Mouse (Mus musculus): ENCODE measurements at regions not wholly inside any gene's neighbourhood (a gene's known extent, or its start where the extent isn't known, plus 50 kb on each side); places are given as distances from the start of the nearest gene placed in this dataset.

DNA sequence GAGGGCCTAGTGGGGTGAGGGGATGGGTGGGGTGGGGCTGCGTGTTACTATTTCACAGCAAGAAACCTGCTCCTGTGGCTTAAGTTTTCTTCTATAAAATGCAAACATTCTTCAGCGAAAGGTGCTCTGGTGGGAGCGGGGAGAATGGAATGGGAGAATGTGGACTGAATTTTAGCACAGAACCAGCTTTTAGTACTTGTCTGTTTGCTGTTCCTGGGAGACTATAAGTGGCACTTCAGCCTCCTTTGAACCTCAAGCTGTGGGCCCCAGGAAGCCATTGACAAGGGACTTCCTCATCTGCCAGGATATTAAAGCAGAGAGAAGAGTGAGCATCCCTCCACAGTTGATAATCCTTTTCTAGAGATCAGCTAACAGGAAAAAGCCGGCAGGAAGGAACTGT lies 580.2 kb downstream of the Zfp706 start:
- no peak for DNase-seq

DNA sequence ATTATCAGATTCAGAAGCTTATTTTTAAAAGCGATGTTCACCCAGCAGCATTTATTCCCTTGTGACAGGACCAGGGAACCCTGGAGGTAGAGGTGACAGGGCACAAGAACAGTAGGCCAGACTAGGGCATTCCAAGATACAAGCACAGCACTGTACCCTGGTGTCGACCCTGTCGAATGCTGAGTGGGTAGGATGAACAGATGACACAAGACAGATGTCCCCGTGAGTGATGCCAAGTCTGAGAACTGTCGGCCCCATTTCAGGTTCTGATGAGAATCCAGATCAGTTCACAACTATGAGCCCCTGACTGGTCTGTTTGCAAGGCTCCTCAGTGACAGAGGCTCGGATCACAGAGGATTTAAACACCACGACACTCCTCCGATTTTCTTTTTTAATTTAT lies 581.7 kb downstream of the Zfp706 start:
- DNase-seq, result no peak

DNA sequence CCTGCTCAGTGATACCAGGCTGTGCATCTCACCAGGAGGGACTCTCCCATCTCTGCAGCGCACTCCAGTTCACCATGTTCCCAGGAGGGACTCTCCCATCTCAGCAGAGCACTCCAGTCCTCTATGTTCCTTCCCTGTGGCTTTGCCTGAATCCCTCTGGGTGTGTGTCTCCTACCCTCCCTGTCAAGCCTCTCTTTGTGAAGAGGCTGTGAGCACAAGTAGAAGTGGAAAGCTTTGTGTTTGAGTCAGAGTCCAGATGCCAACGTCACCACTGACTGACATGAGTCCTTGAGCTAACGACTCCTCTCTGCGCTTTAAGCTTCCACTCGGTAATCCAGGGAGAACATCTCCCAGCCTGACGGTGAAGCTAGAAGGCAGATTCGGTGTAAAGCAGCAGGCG lies 583.5 kb downstream of the Zfp706 start:
- DNase-seq, result no peak

DNA sequence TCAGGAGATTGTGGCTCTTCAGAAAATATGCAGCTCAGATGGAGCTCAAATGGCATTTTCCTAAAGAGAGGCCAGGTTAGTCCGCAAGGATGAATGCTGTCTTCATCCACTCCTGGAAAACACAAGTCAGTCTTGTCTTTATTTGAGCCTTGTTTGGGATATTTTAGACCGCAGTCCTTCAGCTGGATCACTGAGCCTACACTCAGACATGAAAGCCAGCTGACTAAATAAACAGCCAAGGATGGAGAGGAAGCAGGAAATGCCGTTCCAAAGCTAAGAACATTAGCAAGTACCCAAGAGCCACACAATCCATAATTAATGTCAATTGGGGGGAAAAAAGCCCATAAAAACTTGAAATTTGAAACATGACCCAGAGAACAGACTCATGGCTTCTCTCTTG lies 584.8 kb downstream of the Zfp706 start:
- DNase-seq, result no peak

DNA sequence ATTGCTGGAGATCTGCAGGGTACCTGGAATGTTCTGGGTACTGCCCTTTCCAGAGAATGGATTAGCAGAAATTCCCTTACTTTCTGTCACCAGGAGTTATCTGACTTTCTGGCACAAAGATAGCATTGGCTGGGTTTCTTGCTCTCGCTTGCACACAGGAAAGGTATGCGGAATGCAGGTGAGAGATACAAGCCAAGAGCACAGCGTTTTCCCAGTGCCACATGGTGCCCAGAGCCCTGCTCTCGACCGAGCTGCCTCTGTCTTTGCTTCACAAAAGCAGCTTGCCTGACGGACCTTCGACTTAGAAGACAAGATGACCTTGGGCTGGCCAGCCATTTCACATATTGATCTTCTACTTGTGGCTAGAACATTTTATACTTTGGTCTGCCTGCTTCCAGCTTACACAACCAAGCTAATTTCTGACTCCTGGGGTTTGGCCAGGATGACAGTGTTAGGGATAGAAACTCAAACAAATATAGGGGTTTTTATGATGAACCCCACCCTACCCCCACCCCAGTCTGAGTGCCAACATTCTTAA lies 587.6 kb downstream of the Zfp706 start:
- no peak for DNase-seq

DNA sequence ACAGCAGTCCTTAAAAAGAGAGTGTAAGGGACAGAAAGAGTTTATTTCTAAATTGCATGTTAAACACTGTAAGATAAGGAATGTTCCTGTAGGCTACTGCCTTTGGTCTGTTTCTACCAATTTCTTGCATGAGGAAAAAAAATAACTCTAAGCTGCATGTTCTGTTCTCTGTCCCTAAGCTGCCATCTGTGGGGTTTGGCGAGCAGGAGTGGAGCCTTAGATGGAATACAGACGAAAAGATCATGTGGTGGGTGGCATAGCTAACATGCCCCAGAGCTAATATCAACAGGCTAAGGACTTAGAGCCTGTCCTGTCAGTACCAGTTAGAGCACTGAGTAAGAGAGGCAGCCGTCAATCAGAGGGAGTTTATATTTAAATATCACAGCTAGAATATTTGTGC lies 590.1 kb downstream of the Zfp706 start:
- DNase-seq, result no peak

DNA sequence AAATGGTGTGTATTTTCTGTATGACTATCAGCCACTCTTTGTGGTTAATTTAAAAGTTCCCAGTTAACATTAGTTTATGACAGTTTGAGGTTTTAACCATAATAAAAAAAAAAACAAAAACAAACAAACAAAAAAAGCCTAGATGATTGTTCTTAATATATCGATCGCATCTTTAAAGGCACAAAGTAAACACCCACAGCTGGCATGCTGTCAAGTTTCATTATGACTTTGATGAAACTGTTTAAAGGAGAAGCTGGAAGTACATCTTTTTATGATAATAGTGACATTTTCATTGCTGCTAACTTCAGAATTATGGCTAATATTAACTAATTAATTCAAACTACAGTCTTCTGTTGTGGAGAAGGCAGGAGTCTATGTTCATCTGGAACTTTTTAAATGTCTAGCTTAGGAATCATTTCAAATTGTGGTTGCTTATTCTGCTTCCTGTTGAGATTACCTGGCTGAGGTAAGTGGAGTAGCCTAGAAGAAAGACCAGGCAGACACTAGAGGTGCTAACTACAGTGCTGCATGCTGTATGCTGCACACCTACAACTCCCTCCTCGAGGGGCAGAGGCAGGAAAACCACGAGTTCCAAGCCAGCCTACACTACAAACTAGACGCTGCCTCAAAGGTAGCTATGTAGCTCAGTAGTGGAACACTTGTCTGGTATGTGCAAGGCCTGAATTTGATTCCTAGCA lies 591.9 kb downstream of the Zfp706 start:
- DNase-seq, result no peak

DNA sequence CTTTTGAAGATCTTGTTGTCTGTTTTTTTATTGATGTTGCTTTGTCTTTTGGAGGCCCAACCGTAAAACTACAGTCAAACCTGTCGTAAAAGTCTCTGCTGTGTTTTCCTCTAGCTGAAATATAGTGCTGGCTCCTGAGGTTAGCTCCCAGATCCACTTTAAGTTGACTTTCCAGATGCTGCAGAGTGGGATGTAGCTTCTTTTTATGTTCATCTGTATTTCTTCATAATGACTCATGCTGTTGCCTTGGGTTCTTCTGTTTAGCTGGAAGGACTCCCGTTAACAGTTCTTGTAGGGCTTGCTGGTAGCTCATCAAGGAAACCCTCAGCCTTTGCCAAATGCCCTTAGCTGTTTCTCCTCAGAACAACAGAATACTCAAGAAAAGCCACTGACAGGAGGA lies 595.6 kb downstream of the Zfp706 start:
- DNase-seq, result no peak

DNA sequence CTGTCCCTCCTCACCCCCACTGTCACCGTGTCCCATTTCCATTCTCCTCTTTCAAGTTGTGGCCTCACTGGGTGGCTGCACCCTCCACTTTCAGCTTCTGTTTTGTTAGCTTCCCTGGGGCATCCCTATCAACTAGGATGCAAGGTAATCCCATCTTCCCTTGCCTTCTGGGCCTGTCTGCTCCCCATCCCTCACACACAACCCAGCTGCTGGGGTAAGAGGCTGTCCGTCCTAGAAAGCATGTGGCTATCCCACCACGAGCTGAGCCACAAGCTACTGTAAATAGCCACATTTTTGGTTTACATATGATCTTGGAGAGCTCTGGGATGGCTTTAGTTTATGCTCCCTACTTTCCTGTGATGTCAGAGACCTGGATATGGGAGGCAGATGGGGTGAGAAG lies 602.1 kb downstream of the Zfp706 start:
- DNase-seq, result no peak

DNA sequence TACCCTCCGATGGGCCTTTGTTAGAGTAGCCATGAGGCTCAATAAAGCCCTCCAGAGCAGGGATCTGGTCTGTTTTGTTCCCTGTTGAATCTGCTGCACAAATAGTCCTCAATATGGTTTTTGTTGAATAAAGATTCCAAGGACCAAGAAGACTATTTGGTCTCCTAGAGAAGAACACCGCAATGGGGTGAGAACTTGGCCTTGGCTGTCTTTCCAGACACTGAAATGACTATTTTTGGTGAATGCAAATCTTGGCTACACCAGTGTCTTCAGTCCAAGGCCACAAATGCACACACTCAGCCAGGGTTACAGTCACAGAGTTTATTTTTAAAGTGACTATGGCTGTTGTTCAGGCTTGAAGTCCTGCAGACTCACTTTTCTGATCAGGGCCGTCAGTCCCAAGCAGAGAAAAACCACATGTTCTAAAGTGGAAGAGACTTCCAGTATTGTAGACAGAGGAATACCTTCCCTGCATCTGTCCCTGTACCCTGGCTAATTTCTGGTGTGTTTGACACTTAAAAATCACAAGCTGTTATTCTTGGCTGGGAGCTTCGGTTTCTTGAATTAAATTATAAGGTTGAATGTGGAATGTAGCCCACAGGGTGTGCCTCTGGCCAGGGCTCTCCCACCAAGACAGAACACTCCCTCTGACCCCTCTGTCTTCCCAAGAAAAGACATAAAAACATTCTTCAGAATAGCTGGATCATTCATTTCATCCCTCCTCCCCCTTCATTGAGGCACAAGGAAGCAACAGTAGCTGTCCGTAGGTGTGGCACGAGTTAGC lies 604.0 kb downstream of the Zfp706 start:
- DNase-seq, result no peak

DNA sequence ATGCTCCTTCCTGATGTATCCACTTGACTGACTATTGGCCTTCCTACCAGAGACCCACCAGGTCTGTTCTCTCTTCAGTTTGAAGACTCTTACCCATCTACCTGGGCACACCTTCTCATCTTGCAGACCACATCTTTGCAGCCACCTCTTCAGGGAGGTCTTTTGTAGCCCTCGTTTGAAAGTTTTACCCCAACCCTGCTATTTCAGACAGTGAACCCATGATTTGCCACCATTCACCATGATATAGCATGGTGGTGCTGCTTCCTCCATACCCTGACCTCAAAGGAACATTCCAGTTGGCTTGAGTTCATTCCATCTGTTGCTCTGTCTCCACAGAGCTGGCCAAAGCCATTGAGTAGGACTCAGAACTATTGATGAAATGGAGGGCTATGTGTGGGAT lies 605.5 kb downstream of the Zfp706 start:
- DNase-seq, result no peak

DNA sequence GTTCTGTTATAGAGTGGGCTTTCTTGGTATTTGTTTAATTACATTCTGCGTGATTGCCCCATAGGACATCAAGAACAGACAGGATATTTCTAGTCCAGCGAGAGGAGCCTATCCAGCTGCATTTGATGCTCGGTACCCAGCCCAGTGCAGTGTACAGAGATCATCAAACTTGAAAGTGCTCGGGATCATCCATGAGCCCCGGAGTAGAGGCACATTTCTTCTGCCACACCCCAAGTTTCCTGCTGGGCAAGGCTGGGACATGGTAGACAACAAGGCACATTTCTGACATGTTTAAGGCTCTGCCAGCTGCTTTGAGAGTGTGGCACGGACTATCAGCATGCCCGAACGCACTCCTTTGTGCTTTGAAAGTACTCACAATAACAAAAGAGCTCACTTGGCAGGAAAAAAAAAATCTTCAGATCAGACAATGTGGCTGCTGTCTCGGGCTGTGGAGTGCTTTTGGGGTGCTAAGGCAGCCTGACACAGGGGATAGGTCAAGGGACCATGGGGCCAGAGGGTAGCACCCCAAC lies 607.2 kb downstream of the Zfp706 start:
- no peak for DNase-seq

DNA sequence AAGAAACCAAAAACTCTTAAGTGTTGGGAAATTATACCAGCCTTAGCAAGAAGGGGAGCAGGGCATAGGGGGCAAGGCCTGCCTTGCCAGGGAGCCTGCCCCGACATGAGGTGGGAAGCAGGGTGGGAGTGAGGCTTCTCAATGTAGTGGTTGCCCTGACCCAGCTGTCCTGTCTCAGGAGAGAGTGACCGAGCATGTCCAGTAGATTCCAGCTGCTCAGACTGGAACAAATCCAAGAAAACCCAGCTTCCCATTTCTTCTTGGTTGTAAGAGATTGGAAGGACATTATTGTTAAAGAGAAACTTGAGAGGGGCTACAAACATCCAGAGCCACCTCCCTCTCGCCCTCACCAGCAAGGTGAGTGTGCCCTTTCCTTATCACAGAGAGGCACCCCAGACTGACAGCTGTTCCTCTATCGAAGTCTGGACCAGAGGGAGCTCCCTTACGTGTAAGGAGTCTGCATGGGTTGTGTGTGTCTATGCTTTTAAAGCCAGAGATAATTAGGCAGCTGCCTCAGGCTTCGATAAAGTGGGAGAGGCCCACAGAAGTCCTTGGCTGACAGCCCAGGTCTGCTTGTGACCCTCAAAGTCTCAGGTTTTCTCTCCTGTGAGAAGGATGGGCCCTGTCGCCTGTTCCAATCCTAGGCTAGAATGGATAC lies 608.1 kb downstream of the Zfp706 start:
- no peak for DNase-seq

DNA sequence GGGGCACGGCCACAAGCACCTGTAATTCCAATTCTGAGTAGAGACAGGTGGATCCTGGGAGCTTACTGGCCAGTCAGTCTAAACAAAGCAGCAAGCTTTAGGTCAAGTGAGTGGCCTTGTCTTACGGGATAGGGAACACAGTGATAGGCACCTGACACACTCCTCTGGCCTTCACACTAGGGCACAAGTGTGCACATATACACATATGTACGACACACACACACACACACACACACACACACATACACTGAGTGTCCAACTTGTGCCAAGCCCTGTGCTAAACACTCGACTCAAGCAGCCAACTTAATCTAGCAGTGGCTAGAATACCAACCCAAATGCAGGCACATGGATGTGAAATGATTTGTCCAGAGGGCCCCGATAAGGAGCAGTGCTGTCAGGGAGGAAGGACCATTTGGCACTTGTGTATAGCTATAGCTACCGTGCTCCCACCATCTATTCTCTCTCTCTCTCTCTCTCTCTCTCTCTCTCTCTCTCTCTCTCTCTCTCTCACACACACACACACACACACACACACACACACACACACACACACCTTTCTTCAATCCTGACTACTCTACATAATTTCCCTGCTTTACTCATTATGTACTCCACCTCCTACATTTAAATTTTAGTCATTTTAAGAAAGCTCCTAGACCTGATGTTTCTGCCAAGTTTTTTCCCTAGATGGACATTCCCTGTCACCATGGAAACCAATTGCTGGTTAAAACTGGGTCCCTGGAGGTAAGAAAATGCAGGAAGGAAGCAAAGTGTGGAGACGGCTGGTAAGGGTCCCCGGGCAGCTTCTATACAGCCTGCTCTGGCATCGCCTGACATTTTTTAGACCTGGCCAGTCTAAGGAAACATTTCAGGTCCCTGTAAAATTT lies 609.2 kb downstream of the Zfp706 start:
- no peak for DNase-seq

DNA sequence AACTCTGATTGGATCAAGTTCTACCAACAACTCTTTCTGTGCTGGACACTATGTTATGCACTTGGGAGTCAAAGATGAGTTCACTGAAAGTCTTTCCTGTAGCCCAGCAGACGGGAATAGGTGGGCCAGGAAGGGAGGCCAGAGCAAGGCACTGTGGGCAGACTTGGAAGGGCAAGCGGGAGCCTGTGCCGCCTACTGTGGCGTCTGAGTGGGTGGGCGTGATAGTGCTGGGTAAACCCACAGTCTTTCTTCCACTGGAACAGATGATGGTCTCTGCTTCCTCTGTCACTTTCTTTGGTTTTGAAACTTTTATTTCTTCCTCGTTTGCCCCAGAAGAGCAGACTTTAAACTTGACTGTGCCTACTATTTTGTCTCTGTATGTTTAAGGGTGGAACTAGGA lies 610.8 kb downstream of the Zfp706 start:
- DNase-seq, result peak; percentile 48

DNA sequence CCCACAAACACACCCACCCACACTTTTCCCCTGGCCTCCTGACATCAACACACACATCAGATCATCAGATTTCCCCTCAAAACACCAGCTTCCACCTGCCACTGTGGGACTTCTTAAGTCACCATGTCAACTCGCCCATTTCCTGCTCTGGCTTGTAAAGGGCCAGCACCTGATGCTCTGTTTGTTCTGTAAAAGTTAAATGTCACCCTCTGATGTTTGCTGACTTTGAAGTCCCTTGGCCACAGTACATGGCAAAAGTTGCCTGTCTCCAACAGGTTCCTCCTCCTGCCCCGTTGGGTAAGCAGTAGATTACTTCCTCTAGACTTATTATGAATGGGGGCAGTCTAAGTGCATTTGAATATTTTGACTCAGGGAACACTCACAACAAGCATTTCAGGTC lies 611.3 kb downstream of the Zfp706 start:
- peak; percentile 42 for DNase-seq

DNA sequence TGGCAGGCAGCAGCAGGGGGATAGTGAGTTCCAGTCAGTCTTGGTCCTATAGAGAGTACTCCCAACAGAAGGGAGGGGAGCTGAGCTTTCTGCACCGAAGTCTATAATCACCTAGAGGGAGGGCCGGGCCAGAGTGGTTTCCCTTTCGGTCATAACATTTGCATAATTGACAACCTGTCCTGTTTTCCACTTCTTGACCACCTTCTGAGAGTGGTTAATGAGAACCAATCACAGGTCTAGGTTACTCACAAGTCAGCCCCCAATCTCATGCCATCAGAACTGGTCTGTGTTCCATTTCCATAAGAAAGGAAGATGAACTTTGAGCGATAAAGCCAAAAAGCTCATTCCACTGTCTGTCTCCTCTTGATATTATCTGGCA lies 611.9 kb downstream of the Zfp706 start:
- no peak for DNase-seq

DNA sequence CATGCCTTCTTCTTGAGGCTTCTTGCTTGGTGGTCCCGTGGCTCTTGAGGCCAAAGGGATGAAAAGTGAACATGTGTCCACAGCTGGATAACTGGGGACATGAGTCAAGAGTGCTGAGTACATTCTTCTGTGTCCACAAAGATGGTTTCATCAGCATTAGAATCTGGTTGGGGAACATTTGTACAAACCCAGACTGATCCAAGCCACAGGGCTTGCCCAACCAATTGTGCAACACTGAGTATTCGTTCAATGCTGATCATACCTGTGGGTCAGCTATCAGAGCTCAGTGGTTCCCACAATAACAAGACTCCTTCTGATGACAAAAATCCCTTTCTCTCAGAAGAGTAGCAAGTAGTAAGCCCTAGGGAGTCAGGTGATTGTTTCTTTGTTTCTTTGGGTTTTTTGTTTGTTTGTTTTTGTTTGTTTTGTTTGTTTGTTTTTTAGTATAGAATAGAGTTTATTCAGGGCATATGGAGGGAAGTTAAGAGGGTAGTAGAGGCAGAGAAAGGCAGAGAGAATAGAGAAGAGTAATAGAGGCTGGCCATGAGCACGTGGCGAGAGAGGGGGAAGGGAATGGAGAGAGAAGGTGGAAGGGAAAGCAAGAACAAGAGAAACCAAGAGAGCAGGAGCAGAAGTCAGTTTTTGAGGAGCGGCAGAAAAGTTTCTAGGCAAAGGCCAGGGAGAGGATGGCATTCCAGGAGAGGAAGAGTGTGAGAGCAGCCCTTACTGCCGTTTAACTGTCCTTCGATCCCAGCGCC lies 612.5 kb downstream of the Zfp706 start:
- DNase-seq, result no peak

DNA sequence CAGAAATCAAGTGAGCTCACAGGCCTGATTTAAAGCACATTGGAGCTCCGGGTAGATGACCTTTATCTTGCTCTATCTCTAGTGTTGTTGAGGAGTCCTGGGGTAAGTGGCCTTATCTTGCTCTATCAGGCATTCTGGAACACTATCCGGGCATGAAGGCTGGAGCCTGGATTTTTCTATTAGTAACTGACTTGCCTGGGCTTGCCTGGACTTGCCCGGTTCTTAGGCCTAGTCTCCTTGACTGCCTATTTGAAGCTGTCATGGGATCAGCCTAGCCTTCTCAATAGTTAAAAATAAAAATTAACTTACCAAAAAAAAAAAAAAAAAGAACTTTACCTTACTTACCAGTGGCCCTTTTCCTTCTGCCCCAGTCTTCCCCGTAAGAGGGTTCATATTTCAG lies 617.8 kb downstream of the Zfp706 start:
- DNase-seq, result no peak

DNA sequence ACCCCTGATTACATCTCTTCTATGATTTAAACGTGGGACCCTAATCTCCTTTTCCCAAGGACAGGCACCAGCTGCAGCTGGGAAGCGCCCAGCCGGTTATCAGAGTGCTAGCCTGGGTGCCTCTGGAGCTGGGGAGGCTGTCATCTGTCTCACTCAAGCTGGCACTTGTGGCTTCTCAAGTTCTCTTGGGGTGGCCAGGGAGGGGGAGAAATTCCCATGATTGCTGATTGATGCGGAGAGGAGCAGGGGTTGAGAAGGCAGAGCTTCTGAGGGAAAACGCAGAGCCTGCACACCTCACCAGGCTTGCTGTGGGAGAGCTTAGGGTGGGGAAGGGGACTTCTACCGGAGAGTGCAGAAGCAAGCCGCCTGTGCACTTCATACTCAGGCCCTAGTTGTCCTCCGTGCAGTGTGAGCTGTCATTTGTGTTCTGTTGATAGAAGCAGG lies 626.3 kb downstream of the Zfp706 start:
- DNase-seq, result no peak

DNA sequence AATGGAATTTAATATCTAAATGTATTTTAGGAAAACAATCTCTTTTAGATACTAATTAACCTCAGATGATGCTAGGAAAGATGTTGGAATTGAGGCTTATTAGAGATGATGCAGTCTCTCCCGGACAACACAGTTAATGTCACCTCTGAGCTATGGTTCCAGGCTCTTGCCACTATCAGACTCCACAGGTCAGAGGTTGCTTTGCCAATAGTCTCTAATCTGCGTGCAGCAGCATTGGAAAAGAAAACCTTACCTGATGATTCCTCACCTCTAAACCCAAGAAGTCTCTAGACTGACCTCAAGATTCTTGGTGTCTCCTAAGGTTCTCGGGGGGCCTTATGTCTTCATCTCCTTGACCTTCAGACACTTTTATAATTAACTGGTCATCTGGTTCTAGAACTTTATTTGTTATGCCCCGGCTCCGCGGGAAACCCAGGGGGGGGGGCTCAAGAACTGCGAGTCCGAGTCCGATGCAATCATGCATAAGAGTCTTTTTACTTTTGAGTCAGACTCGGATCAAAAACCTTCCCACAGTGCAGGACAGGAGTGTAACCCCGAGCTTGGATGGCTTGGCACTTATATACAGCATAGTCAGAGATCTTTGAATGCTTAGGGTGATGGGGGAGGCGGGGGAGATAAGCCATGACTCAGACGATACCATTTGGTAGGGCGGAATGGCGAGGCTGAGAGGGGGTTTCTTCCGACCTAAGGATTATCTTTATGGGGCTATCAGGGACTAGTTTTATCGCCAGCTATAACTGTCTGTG lies 626.9 kb downstream of the Zfp706 start:
- no peak for DNase-seq

Measured in thymus, postnatal 4 days (tissue).